Mouse (Mus musculus) megakaryocyte progenitor cell, adult 5-6 weeks (primary cell): Measurements from ENCODE around the gene Cnst. TPM values are rescaled to one million over a fixed set of nuclear protein-coding genes. Genes with fewer than 3 reads are reported as not detected.

Experiments
- ATAC-seq: replicated peaks from 2 replicates; pipeline ENCODE4 v1.8.0; 2016; ENCODE audit warnings: mild to moderate bottlenecking, moderate TSS enrichment, inconsistent platforms; ENCODE audit not compliant: poor library complexity
- total RNA-seq, 2 experiments: library from RNA; stranded (forward) in 1 of 2; stranded (reverse) in 1 of 2; fragments of 157-497, 149-512 nt in 1 of 2; fragments of 200-1000 nt in 1 of 2; gene quantifications; 2 replicates each; pipeline versions ENCODE4 v1.2.3 to v1.2.4; 2015 to 2017

Cnst gene
- total RNA-seq, 2 experiments from 2014 or later: 13.0 to 14.2 TPM

- peak; percentile 52 for ATAC-seq
These were observed 7.2 kb downstream of the Cnst start for GRCm38 (mm10) chr1:179553197-179553948.

DNA sequence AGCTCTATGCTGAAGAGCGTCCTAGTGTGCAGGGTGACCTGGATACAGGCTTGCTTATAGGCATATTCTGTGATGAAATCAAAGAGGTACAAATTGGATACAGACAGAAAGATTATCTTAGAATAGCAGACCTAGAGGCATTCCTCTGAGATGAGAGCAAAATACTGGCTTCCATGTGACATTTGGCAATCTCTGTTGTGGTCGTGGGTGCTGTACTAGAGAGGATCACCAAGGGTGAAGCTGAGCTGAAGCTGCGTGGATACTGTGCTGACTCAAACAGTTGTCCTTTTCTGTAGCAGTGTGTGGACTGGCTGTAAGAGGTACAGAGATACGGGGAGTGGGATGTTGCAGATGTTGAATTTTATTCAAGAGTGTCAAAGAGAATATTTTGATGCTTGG is 7.8 kb downstream of the Cnst start:
- 0 out of 2 replicates have a peak, but pooled peaks have one; percentile 24 for ATAC-seq

GRCm38 (mm10) chr1:179556921-179557320 is 10.8 kb downstream of the Cnst start:
- ATAC-seq: no peak

DNA sequence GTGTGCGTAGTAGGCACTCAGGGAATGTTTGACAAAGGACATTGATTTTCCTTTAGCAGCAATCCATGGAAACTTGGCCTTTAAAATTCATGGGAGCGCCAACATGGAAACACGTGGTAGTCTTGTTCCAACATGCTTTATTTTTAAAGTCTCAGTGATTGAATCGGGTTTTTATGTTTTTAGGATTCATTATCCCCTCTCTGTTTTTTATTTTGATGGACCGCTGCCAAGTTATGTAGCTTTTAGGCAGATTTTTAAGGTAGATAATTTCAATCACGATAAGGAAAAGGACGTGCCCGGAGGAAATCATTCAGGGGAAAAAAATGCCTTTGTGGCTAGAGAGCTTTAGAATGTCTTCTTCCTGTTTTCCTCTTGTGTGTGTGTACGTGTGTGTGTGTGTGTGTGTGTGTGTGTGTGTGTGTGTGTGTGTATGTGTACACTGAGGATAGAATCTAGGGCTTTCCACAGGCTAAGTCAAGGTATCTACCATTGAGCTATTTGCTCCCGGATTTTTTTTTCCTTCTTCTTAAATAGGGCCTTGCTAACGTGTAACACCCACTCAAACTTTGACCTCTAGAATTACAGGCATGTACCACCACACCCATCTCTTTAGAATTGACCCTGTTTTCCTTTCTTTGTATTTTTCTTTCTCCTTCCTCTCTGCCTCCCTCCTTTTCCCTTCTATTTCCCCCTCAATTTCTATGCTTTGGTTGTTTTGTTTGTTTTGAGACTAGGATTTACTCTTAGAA is 13.4 kb downstream of the Cnst start:
- ATAC-seq: no peak

GRCm38 (mm10) chr1:179560845-179561430 is 14.8 kb downstream of the Cnst start:
- peak; percentile 89 for ATAC-seq

GRCm38 (mm10) chr1:179563211-179563610 is 17.0 kb downstream of the Cnst start:
- no peak for ATAC-seq

GRCm38 (mm10) chr1:179563926-179564325 is 17.8 kb downstream of the Cnst start:
- no peak for ATAC-seq

- no peak for ATAC-seq
These were observed 21.4 kb downstream of the Cnst start for GRCm38 (mm10) chr1:179567558-179567957.

GRCm38 (mm10) chr1:179568690-179569398 is 22.7 kb downstream of the Cnst start:
- peak; percentile 47 for ATAC-seq

DNA sequence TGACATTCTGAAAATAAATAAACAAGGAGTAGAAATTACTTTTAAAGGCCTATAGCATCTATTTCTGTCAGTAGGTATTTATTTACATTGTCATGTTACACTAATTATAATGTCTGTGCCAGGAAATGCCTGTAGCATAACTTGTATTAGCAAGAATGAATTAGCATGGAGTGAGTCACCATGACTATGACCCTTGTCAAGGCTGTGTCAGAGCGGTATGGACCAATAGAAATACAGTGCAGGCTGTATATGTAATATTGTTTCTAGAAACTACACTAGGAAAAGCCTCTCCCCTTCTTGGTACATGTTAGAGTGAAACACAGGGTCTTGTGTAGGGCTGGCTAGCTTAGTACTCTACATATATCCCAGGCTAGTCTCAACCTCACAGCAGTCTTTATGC is 24.3 kb downstream of the Cnst start:
- no peak for ATAC-seq

DNA sequence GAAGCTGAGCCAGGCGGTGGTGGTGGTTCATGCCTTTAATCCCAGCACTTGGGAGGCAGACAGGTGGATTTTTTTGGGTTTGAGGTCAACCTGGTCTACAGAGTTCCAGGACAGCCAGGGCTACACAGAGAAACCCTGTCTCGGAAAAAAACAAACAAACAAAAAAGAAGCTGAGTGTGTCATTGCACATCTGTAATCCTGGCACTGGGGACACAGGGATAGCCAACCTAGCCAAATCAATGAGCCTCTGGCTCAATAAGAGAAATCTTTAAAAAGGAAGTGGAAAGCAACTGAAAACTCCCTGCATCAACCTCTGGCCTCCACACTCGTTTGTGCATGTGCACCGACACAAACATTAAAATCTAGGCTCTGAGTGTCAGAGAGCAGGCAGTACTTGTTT is 25.5 kb downstream of the Cnst start:
- ATAC-seq: no peak

- ATAC-seq: peak; percentile 65
These were observed 27.6 kb downstream of the Cnst start for GRCm38 (mm10) chr1:179573650-179574206.

- ATAC-seq: peak; percentile 51
These were observed 32.5 kb downstream of the Cnst start for GRCm38 (mm10) chr1:179578625-179579024.

DNA sequence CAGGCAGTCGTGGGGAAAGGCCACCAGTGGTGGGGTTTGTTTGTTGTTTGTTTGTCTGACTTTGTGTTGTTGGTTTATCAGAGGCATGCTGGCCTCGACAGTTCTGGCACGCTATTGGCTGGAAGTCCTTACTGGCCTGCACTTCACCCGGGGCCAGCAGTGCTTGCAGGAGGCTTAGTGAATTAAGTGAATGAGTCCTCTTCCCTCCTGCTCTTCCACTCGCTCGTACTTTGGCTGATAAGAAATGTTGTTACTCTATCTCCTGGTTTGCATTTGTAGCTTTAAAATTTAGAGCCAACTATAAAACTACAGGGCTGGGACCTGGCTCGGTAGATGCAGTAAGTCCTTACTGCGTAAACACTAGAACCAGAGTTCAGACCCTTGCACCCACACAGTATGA is 34.0 kb downstream of the Cnst start:
- ATAC-seq: peak; percentile 45

GRCm38 (mm10) chr1:179581422-179581821 is 35.3 kb downstream of the Cnst start:
- no peak for ATAC-seq

- peak; percentile 47 for ATAC-seq
These were observed 35.9 kb downstream of the Cnst start for GRCm38 (mm10) chr1:179582021-179582433.

DNA sequence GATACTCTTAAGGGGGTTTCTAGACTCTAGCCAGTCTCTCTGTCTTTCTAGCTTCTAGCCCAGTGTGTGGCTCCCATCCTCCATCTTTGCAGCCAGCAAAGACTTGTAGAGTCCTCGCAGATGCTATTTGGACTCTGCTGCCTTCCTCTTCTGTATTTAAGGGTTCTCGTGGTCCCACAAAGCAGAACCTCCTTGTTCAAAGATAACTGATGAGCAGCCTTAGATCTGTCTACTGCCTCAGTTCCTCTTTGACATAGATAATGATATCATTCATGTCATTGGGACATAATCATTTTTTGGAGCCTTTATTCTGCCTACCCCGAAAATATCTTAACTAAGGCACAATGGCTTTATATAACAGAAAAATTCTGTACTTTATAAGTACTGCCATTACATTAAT is 36.9 kb downstream of the Cnst start:
- ATAC-seq: no peak

DNA sequence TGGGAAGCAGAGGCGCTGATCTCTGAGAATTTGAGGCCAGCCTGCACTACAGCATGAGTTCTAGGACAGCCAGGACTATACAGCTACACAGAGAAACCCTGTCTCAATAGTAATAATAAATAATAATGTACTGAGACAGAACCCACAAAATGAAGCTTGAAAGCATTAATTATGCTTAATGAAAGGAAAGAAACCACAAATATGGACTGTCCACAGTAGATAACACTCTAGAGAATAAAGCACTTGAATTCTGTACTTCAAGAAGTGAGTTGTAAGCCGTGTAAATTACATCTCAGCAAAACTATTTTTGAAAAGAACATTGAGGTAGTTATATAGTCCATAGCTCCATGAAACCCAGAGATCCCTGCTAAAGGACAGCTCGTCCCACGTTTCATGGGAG is 38.0 kb downstream of the Cnst start:
- no peak for ATAC-seq

DNA sequence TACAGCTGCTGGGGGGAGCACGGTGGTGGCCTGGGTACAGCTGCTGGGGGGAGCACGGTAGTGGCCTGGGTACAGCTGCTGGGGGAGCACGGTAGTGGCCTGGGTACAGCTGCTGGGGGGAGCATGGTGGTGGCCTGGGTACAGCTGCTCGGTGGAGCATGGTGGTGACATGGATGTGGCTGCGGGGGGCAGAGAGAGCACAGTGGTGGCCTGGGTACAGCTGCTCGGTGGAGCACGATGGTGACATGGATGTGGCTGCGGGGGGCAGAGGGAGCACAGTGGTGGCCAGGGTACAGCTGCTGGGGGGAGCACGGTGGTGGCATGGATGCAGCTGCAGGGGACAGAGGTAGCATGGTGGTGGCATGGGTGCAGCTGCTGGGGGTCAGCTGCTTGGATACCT is 39.5 kb downstream of the Cnst start:
- ATAC-seq: no peak

- peak; percentile 71 for ATAC-seq
These were observed 40.4 kb downstream of the Cnst start for GRCm38 (mm10) chr1:179586430-179587095.
